Mouse (Mus musculus) adrenal gland, adult 18-20 months (tissue): ENCODE measurements at regions not wholly inside any gene's neighbourhood (a gene's known extent, or its start where the extent isn't known, plus 50 kb on each side); places are given as distances from the start of the nearest gene placed in this dataset.
A peak's percentile ranks its signal among the peaks of the same experiment; 100 is the strongest.

Experiments
- DNase-seq, 2 experiments: peaks; one replicate each; pipeline ENCODE4 v3.0.0; 2021 to 2022; ENCODE audit warnings: low spot score in 2 of 2

- no peak for DNase-seq
Measured at GRCm38 (mm10) chr4:53320735-53321449, 119.3 kb upstream of the Slc44a1 start.

GRCm38 (mm10) chr4:53319051-53319450 is 121.2 kb upstream of the Slc44a1 start:
- DNase-seq, result no peak

- no peak for DNase-seq
Measured at GRCm38 (mm10) chr4:53318181-53318580, 122.0 kb upstream of the Slc44a1 start.

- no peak for DNase-seq
Measured at GRCm38 (mm10) chr4:53317453-53317824, 122.8 kb upstream of the Slc44a1 start.

- DNase-seq, result no peak
Measured at GRCm38 (mm10) chr4:53316796-53317452, 123.3 kb upstream of the Slc44a1 start.

GRCm38 (mm10) chr4:53315876-53316762 is 124.1 kb upstream of the Slc44a1 start:
- no peak for DNase-seq

GRCm38 (mm10) chr4:53315121-53315875 is 124.9 kb upstream of the Slc44a1 start:
- DNase-seq, result no peak

GRCm38 (mm10) chr4:53314076-53314475 is 126.1 kb upstream of the Slc44a1 start:
- DNase-seq, result no peak

GRCm38 (mm10) chr4:53307121-53307520 is 133.1 kb upstream of the Slc44a1 start:
- no peak for DNase-seq

GRCm38 (mm10) chr4:53304782-53305385 is 135.3 kb upstream of the Slc44a1 start:
- no peak for DNase-seq

GRCm38 (mm10) chr4:53304290-53304654 is 135.9 kb upstream of the Slc44a1 start:
- DNase-seq, result no peak

- DNase-seq, result no peak
Measured at GRCm38 (mm10) chr4:53303621-53304289, 136.5 kb upstream of the Slc44a1 start.

- DNase-seq, result no peak
Measured at GRCm38 (mm10) chr4:53297975-53298374, 138.3 kb upstream of the Abca1 start.

GRCm38 (mm10) chr4:53292606-53293005 is 132.9 kb upstream of the Abca1 start:
- no peak for DNase-seq

GRCm38 (mm10) chr4:53277741-53278525 is 118.2 kb upstream of the Abca1 start:
- no peak for DNase-seq

- no peak for DNase-seq
Measured at GRCm38 (mm10) chr4:53270433-53270832, 110.7 kb upstream of the Abca1 start.

GRCm38 (mm10) chr4:53269999-53270398 is 110.3 kb upstream of the Abca1 start:
- no peak for DNase-seq

- no peak for DNase-seq
Measured at GRCm38 (mm10) chr4:53269251-53269842, 109.7 kb upstream of the Abca1 start.

- DNase-seq, result peak in 1 of 2 experiments; percentile 31
Measured at GRCm38 (mm10) chr4:53264901-53265300, 105.2 kb upstream of the Abca1 start.
